Mouse (Mus musculus) liver, postnatal 0 days (tissue): ENCODE results near the gene Ppcs.

Source experiments
- CTCF ChIP-seq: sonication (generic); IDR thresholded peaks from 2 replicates; pipeline ENCODE4 v1.5.1; 2016; ENCODE audit warnings: antibody characterized with exemption, low read depth
- EP300 ChIP-seq: IDR thresholded peaks from 2 replicates; pipeline ENCODE4 v1.6.1; 2016; ENCODE audit warnings: antibody characterized with exemption, low read depth, mild to moderate bottlenecking

DNA sequence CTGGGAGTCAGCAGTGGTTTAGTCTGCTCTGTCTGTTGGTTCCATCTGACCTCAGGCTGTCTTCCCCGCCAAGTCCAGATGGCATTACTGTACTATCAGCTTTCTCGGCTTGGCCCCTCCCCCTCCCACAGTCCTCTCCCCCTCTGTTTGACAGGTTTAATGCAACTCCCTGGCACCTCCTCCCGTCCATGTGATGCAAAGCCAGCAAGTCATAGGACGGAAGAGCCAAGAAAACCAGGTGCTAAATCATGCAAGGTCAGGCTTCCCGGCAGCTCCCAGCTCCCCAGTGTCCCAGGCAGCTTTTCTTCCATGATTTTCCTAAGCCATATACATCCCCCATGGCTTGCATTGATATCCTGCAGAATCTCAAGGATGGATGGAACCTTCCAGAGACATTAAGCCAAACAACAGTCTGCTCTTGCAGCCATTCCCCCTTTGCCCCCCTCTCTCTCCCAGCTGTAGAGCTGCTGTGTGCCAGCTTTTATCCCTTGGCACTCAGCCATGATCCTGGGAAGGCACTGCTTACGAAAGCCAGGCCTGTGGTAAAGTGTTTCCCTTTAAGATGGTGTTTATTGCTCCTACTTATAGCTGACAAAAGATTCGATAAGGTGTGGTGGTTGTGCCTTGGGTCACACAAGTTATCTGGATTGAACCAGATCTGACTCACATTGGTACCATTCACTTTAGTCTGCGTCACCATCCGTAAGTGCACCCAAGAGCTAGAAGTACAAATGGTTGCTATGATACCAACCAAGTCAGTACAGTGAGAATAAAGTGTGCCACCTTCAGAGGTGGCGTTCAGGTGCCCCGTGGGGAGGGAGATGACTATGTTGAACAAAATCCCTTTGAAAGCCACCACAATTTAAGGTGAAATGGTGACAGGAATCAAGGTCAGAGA is 40.9 kb upstream of the Ppcs start:
- TF ChIP-seq CTCF: no peak
- no peak for TF ChIP-seq EP300
